Mouse (Mus musculus) kidney, postnatal 14 days (tissue): Measurements from ENCODE around the gene Ppig.
"Not testable (repeated sequence)": the region's sequence is repeated elsewhere in the genome, so short reads cannot be mapped to it uniquely, and the experiment has no call there.

Source experiments
- DNase-seq: peaks from one replicate; pipeline ENCODE4 v3.0.0; 2022; ENCODE audit warnings: mixed read lengths

Gene Ppig

DNA sequence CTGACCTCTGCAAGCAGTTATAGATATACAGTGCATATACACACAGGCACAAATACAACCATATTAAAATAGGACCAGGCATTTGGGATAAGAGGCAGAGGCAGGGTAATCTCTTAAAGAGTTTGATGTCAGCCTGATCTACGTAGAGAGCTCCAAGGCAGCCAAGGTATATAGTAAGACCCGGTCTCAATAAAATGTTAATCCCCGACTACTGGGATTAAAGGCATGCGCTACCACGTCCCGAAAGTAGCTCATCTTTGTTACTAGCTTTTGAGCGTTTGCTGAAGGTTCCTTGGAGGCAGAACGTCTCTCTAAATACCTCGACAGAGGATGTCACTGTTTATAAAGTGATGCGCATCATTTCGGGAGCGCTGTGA, at the start of gene Ppig:
TSS of gene Ppig (plus strand) at position 273 of the 377 bp plus-strand sequence.
- DNase-seq: no peak

- DNase-seq: no peak
Observed at GRCm38 (mm10) chr2:69673723-69674122, 48.6 kb upstream of the Ppig start.

DNA sequence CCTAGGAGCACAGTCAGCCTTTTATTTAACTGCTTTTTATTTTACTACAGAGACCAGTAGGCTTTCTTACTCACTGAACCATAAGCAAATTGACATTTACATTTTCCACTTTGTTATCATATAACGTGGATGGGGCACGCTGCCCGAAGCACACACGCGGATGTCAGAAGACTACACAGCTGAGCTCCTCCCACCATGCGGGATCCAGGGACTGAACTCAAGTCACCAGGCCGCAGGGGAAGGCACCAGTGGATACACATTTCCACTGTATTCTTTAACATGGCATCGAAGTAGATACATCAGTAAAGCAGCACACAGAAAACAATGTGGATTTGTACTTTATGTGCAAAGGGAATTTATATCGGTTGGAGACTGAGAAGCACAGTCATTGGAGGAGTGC, 47.1 kb upstream of the Ppig start:
- no peak for DNase-seq

DNA sequence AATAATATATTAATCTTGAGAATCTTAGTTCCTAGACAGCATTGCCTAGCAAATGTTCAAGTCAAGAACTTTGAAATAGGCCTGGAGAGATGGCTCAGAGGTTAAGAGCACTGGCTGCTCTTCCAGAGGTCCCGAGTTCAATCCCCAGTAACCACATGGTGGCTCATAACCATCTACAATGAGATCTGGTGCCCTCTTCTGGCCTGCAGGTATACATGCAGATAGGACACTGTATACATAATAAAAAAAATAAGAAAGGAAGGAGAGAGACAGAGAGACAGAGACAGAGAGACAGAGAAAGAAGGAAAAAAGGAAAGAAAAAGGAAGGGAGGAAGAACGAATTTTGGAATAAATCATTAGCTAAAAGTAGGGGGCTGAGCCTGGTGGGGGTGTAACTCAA, 45.6 kb upstream of the Ppig start:
- peak; percentile 11 for DNase-seq

- not testable (repeated sequence) for DNase-seq
Observed at GRCm38 (mm10) chr2:69677215-69677614, 45.1 kb upstream of the Ppig start.

DNA sequence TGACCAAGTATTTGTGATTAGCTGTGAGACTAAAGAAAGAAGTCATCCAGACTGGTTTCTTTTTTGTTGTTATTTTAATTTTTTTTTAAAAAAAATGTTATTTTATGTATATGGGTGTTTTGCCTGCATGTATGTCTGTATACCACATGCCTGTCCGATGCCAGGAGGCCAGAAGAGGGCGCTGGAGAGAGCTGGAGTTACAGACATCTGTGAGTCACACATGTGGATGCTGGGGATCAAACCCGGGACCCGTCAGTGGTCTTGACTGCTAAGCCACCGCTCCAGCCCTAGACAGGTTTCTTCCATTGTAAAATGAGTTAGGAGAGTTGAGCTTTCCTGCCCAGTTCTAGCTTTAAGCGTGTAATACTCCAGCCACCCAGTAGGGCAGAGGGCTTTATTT, 42.4 kb upstream of the Ppig start:
- no peak for DNase-seq

- no peak for DNase-seq
Observed at GRCm38 (mm10) chr2:69681931-69682330, 40.4 kb upstream of the Ppig start.

DNA sequence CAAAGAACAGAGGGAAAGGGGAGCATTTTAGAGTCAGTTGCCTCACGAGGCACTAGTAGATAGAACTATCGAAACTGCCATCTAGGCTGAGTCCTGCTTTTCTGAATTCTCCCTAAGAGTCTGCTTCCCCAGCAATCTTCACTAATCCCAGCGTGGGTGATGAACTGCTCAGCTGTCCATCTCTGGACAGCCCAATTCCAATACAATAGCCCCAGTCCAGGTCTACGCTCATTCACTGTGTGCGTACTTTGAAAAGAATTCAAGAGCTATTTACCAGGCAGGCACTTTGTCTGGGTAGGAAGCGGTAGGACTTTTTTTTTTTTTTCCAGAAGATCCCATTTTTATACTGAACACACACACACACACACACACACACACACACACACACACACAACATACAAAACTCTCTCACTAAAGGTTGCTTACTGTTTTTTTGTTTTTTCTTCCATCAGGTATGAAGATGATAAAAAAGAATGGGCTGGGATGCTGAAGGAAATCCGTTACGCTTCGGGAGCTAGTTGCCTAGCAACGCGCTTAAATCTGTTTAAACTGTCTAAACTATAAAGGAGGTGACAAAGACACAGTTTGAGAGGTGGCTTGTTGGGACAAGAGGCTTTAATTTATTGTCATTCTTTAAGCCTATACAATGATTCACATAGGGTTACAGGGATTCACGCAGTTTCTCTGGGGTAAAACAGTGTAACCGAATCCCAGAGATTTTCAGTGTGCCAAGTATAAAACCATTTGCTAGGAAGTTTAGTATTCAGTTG, 39.1 kb upstream of the Ppig start:
- DNase-seq: no peak

DNA sequence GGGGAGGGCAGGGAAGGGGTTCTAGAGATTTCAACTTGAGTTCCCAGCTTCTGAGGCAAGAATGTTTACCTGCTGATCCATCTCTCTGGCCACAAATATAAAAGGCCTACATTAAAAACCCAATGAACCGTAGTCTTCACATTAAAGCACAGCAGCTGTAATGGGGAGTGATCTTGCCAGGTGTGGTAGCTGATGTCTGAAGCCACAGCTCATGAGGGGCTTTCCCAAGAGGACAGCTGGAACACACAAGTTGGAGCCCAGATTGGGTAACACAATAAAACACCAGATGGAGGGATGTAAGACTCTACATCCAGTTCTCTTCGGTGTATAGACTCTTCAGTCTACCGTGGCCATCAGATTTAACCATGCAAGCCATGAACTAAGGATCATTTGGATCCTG, 37.9 kb upstream of the Ppig start:
- no peak for DNase-seq

GRCm38 (mm10) chr2:69690214-69690613, 32.1 kb upstream of the Ppig start:
- no peak for DNase-seq

DNA sequence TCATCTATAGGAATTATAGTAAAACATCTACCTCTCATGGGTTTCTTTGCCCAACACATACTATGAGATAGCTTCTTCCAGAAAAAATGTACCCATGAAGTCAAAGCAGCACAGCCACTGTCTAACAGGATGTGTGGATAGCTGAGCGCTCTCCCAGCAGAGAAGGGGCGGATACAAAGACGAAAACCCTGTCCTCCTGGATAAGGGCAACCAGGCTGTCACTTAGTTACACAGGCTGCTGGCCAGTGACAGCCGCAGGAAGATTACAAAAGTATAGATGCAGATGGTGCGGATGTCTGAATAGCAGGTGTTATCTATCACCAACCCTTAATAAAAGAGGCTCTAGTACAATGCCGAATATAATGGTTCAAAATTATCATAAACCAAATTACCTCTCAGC, 31.5 kb upstream of the Ppig start:
- DNase-seq: no peak

- DNase-seq: no peak
Observed at GRCm38 (mm10) chr2:69693501-69693900, 28.8 kb upstream of the Ppig start.

DNA sequence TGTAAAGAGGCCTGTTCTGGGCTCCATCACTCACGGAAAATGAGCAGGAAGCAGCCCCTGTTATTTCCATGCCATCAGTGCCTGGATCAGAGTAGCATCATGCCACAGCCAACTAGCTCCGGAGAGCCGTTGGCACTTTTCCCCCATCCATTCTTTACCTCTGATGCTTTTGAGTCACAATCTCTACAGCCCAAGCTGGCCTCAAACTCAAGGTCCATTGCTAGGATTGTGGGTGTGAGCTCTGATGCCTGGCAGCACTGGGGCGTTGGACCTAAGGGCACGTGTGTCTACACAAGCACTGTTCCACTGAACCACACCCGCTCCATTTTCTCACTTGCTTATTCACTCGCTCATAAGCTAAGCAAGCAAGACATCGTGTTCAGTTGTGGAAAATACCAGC, 21.9 kb upstream of the Ppig start:
- no peak for DNase-seq

- peak; percentile 10 for DNase-seq
Observed at GRCm38 (mm10) chr2:69712171-69712570, 10.2 kb upstream of the Ppig start.

DNA sequence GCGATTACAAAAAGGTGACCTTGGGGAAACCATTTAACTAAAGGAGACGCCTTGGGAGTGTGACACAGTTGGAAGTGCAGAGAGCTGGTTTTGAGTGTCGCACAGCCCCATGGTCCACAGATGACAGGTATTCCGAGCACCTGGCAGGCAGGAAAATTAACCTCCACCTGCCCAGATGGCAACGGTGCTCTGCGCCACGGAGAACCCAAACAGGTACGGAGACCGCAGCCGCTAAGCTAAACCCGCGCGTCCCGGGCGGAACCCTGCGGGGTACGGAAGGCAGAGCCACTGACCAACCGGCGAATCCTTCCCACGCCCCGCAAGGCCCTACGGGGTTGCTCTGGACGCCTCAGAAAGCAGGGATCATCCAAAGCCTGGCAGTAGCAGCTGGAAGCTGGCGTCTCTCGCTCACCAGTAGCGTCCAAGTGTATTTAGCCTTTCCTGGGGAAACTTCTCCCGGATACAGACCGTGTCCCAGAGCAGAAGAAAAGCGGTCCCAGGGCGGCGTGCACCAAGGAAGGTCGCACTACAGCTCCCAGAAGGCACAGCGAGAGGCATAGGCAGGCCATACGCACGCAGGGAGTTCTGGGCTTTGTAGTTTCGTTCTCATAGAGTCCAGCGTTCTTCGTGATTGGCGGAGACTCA, 9.2 kb upstream of the Ppig start, which contains the start of gene Fastkd1:
TSS of gene Fastkd1 (minus strand) at position 536 of the 645 bp plus-strand sequence.
- DNase-seq: peak; percentile 93

DNA sequence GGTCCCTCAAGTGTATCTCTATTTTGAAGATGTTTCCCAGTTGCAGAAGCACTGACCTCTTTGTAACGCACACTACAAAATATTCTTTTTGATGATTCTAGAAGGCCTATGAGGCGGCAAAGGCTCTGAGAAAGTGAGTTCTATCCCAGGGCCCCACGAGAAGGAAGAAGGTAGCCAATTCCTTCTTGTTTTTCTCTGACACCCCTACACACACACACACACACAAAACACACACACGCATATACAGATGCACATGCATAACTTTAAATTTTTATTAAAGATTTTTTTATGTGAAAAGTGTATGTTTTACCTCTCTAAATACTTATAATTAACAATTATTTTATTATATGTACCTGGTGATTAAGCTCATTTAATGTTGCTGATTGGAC, 8.7 kb upstream of the Ppig start:
- DNase-seq: no peak

- DNase-seq: no peak
Observed at GRCm38 (mm10) chr2:69714126-69714525, 8.2 kb upstream of the Ppig start.

DNA sequence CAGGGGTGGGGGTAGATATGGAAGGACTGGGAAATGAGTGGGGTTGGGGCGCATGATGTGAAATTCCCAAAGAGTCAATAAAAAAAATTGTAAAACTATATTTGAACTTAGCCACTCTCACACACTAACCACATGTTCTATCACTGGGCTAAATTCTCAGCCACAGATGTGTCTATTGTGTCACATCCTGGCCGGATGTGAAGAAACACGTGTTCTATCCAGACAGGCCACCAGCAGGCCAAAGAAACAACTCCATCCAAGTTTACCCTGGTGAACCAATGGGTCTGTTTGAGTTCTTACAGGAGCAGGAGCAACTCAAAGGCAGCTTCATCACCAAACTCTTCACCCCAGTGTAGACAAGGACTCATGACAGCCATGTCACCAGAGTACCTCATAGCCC, 5.9 kb upstream of the Ppig start:
- DNase-seq: no peak

- DNase-seq: no peak
Observed at GRCm38 (mm10) chr2:69719121-69719520, 3.2 kb upstream of the Ppig start.

DNA sequence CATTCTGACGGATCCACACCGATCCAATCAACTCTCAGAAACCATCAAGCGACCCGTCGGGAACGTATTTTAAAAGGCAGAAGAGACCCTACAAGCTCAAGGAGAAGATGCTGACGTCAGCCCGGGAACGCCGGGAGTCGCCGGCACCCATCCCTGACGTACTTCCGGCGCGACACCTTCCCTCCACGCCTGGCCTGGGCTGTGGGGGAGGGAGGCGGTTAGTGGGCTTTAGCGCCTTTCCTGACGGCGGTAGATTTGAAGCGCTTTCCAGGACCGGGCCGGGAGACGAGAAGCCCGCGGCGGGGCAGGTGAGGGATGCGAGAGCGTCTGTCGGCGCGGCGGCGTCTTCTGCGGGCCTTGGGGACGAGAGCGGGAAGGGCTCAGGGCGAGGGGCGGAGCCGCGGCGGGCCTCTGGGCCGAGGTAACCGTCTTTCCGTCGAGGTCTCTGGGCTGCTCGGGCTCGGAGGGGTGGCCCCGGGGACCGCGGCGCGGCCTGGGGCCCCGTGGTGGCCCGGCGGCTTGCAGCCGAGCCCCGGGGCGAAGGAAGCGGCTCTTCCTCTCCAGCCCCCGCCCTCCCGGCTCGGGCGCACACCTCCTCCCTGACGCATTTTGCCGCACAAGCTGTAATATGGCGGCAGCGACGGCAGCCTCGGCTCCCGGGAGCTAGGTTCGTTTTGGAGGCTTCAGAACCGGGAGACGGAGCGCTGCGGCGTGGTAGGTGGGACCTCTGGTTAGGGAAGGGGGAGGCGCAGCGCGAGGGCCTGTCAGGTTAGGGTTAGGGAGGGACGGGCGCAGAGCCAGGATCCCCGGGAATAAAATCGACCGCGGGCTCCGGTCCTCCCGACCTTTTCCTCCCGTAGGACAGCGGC, 539 bp downstream of the Ppig start:
- peak; percentile 95 for DNase-seq

GRCm38 (mm10) chr2:69723519-69723825, 1.1 kb downstream of the Ppig start:
- no peak for DNase-seq

DNA sequence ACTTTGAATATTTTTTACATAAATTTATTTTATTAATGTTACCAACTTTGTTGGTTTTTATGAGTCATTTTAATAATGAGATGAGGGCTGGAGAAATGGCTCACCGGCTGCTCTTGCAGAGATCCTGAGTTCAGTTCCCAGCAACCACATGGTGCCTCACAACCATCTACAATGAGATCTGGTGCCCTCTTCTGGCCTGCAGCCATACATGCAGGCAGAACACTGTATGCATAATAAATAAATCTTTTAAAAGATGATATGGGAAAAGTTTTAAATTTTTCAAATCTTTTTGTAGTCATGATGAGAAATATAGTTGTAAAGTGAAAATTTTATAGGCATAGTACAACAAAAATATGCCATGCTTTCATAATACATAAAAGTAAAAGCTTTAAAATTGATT, 22.7 kb downstream of the Ppig start:
- DNase-seq: no peak

- no peak for DNase-seq
Observed at GRCm38 (mm10) chr2:69760980-69761379, 38.6 kb downstream of the Ppig start.

- DNase-seq: peak; percentile 48
Observed at GRCm38 (mm10) chr2:69763340-69763739, 41.0 kb downstream of the Ppig start.
